Mouse (Mus musculus) bone marrow, adult 2 months (tissue): Measurements from ENCODE around the gene Arid2.

Experiments
- CTCF ChIP-seq: fragments of 200-500 bp; IDR thresholded peaks from 2 replicates; pipeline ENCODE4 v1.5.1; 2011; ENCODE audit warnings: low read length, control low read depth; ENCODE audit not compliant: control insufficient read depth, insufficient read depth
- POLR2A ChIP-seq: fragments of 200-500 bp; IDR thresholded peaks from 2 replicates; pipeline ENCODE4 v1.6.1; 2011; ENCODE audit warnings: low read depth, mild to moderate bottlenecking, control low read depth, low read length, borderline replicate concordance; ENCODE audit not compliant: control insufficient read depth

GRCm38 (mm10) chr15:96287369-96287975 is at the start of gene Arid2:
- no peak for TF ChIP-seq CTCF
- TF ChIP-seq POLR2A: peak; percentile 37; the same call in 1 of the 2 replicates
